ENCODE assay signal across 28 mouse cellular contexts in genomic region chr7:127560580-127560979, GRCm38 (mm10). TPM values are rescaled to one million over a fixed set of nuclear protein-coding genes. Genes with fewer than 3 reads are reported as not detected.
DNase-seq lines count a peak whose midpoint lies in the region; ATAC-seq lines count a peak whose summit lies in the region.
"Had no signal": no experiment of that assay in that cellular context is flagged by ENCODE, and none has a peak within 500 bp of the region (broad histone marks: within the 10 kb centered on the region; RNA-seq: fewer than 3 reads in every experiment).

No protein-coding gene starts in this region.

- no peaks in the 10 kb centered on the region for H3K27me3 ChIP-seq in heart, embryonic 12.5 days (replicated peaks)
- no peaks in the 10 kb centered on the region for H3K27me3 ChIP-seq in midbrain, embryonic 11.5 days (ENCODE audit: control insufficient read depth, insufficient read depth, low read length)
- no peaks in the 10 kb centered on the region for H3K27me3 ChIP-seq in midbrain, embryonic 13.5 days
- no peaks in the 10 kb centered on the region for H3K27me3 ChIP-seq in forebrain, embryonic 11.5 days (ENCODE audit: control insufficient read depth, insufficient read depth, low read length)
- H3K27me3 ChIP-seq: embryonic facial prominence, embryonic 12.5 days; heart, embryonic 15.5 days; hindbrain, embryonic 12.5 days; liver, embryonic 12.5 days; stomach, embryonic 15.5 days had no signal

- no peak overlapping the region for H3K9ac ChIP-seq in heart, embryonic 12.5 days
- H3K9ac ChIP-seq in midbrain, embryonic 11.5 days (ENCODE audit: low read length) = no peak overlapping the region
- H3K9ac ChIP-seq in midbrain, embryonic 13.5 days (replicated peaks) = no peak overlapping the region
- H3K9ac ChIP-seq in forebrain, embryonic 11.5 days (ENCODE audit: low read length) = no peak overlapping the region
- H3K9ac ChIP-seq: embryonic facial prominence, embryonic 12.5 days; heart, embryonic 15.5 days; hindbrain, embryonic 12.5 days; liver, embryonic 12.5 days; liver, postnatal 0 days; stomach, embryonic 15.5 days had no signal

- peaks cover 10% of the 10 kb centered on the region for H3K4me1 ChIP-seq in heart, embryonic 12.5 days (replicated peaks)
- no peaks in the 10 kb centered on the region for H3K4me1 ChIP-seq in midbrain, embryonic 11.5 days (ENCODE audit: control insufficient read depth, insufficient read depth, low read length)
- H3K4me1 ChIP-seq in midbrain, embryonic 13.5 days (replicated peaks) = no peaks in the 10 kb centered on the region
- no peaks in the 10 kb centered on the region for H3K4me1 ChIP-seq in forebrain, embryonic 11.5 days (replicated peaks; ENCODE audit: control insufficient read depth, insufficient read depth, low read length)
- H3K4me1 ChIP-seq: embryonic facial prominence, embryonic 12.5 days; forebrain, embryonic 10.5 days; hindbrain, embryonic 12.5 days; liver, embryonic 12.5 days; stomach, embryonic 15.5 days had no signal

- 0 out of 2 replicates have a peak, but pooled peaks have one; percentile 16 for ATAC-seq in heart, embryonic 12.5 days (ENCODE audit: insufficient number of reproducible peaks, low FRiP score)
- ATAC-seq in midbrain, embryonic 11.5 days (ENCODE audit: low FRiP score) = no peak
- ATAC-seq in midbrain, embryonic 13.5 days = no peak
- 0 out of 2 replicates have a peak, but pooled peaks have one; percentile 15 for ATAC-seq in megakaryocyte-erythroid progenitor cell, adult 5-6 weeks (replicated peaks; ENCODE audit: low FRiP score, low TSS enrichment, poor library complexity, severe bottlenecking)
- no peak for ATAC-seq in forebrain, embryonic 11.5 days (replicated peaks; ENCODE audit: low FRiP score)
- ATAC-seq: forebrain, embryonic 16.5 days; liver, postnatal 0 days; midbrain, embryonic 16.5 days had no signal

- no peak overlapping the region for H3K4me2 ChIP-seq in heart, embryonic 12.5 days
- no peak overlapping the region for H3K4me2 ChIP-seq in midbrain, embryonic 11.5 days
- H3K4me2 ChIP-seq in midbrain, embryonic 13.5 days (replicated peaks) = no peak overlapping the region
- H3K4me2 ChIP-seq in forebrain, embryonic 11.5 days (ENCODE audit: low read depth, low read length, severe bottlenecking) = no peak overlapping the region
- H3K4me2 ChIP-seq: embryonic facial prominence, embryonic 12.5 days; heart, embryonic 15.5 days; hindbrain, embryonic 12.5 days; liver, embryonic 12.5 days; stomach, embryonic 15.5 days had no signal

- WGBS in heart, embryonic 12.5 days = 95% methylated on average over 11 of the region's 11 CpGs
- 92% methylated on average over 11 of the region's 11 CpGs for WGBS in midbrain, embryonic 11.5 days
- 94% methylated on average over 11 of the region's 11 CpGs for WGBS in midbrain, embryonic 13.5 days
- WGBS in forebrain, embryonic 11.5 days = 94% methylated on average over 11 of the region's 11 CpGs

- H3K4me3 ChIP-seq in heart, embryonic 12.5 days = no peak overlapping the region
- H3K4me3 ChIP-seq in midbrain, embryonic 11.5 days (ENCODE audit: low read depth, low read length) = no peak overlapping the region
- H3K4me3 ChIP-seq in midbrain, embryonic 13.5 days (replicated peaks) = no peak overlapping the region
- H3K4me3 ChIP-seq in forebrain, embryonic 11.5 days (ENCODE audit: low read depth, low read length) = no peak overlapping the region
- H3K4me3 ChIP-seq: embryonic facial prominence, embryonic 12.5 days; forebrain, embryonic 10.5 days; heart, embryonic 15.5 days; hindbrain, embryonic 12.5 days; layer of hippocampus, adult 2 months; left cerebral cortex, adult 2 months; liver, embryonic 12.5 days; stomach, embryonic 15.5 days had no signal

- H3K36me3 ChIP-seq in heart, embryonic 12.5 days = peaks cover 82% of the 10 kb centered on the region
- peaks cover 31% of the 10 kb centered on the region for H3K36me3 ChIP-seq in midbrain, embryonic 11.5 days (ENCODE audit: control insufficient read depth, insufficient read depth, low read length)
- peaks cover 75% of the 10 kb centered on the region for H3K36me3 ChIP-seq in midbrain, embryonic 13.5 days
- H3K36me3 ChIP-seq in forebrain, embryonic 11.5 days (ENCODE audit: control insufficient read depth, insufficient read depth, low read length) = peaks cover 31% of the 10 kb centered on the region

- no peak overlapping the region for H3K27ac ChIP-seq in heart, embryonic 12.5 days (ENCODE audit: poor library complexity, severe bottlenecking)
- H3K27ac ChIP-seq in midbrain, embryonic 11.5 days (ENCODE audit: low read depth, low read length) = no peak overlapping the region
- no peak overlapping the region for H3K27ac ChIP-seq in midbrain, embryonic 13.5 days
- no peak overlapping the region for H3K27ac ChIP-seq in forebrain, embryonic 11.5 days (ENCODE audit: low read depth, low read length)
- H3K27ac ChIP-seq: embryonic facial prominence, embryonic 12.5 days; forebrain, embryonic 10.5 days; heart, embryonic 15.5 days; hindbrain, embryonic 12.5 days; layer of hippocampus, adult 2 months; left cerebral cortex, adult 2 months; liver, embryonic 12.5 days; stomach, embryonic 15.5 days had no signal

- no peaks in the 10 kb centered on the region for H3K9me3 ChIP-seq in heart, embryonic 12.5 days (replicated peaks)
- no peaks in the 10 kb centered on the region for H3K9me3 ChIP-seq in midbrain, embryonic 11.5 days (ENCODE audit: control insufficient read depth, low read length)
- H3K9me3 ChIP-seq in midbrain, embryonic 13.5 days = no peaks in the 10 kb centered on the region
- no peaks in the 10 kb centered on the region for H3K9me3 ChIP-seq in forebrain, embryonic 11.5 days (ENCODE audit: control insufficient read depth, low read length)
- H3K9me3 ChIP-seq: embryonic facial prominence, embryonic 12.5 days; forebrain, embryonic 10.5 days; heart, embryonic 15.5 days; hindbrain, embryonic 12.5 days; liver, embryonic 12.5 days; stomach, embryonic 15.5 days had no signal

- no peak for DNase-seq in heart, postnatal 4 days
- DNase-seq in midbrain, embryonic 11.5 days (ENCODE audit: low spot score, missing footprints) = peak; percentile 76
- DNase-seq in urinary bladder, postnatal 36 days (ENCODE audit: low spot score in 2 of 2) = no peak
- no peak for DNase-seq in forebrain, embryonic 11.5 days (ENCODE audit: low spot score)
- DNase-seq: adrenal gland, postnatal 10 days; cerebellum, adult 8-10 months; cerebellum, postnatal 25 days; kidney, adult 2 months; kidney, postnatal 36 days; liver, postnatal 0 days; right cerebral cortex, postnatal 25 days; thymus, postnatal 25 days had no signal

RNA-seq across cellular contexts. Expression of gene Tmem265, which starts 0.6 kb away (rescaled TPM):
- 1.4 and 3.1 TPM in 2 replicates for polyA plus RNA-seq in heart, embryonic 12.5 days (2016; fragmentation: Nextera tagmentation; extraction: Ambion mirVana)
- under 1 TPM in 1 of 2 experiments, not detected in 1; 0.45 TPM for total RNA-seq in heart, postnatal 4 days (2021)
- polyA plus RNA-seq in midbrain, embryonic 11.5 days (2014; fragmentation: Nextera tagmentation; extraction: Ambion mirVana) = 4.0 and 8.4 TPM in 2 replicates
- 6.3 and 8.3 TPM in 2 replicates for polyA plus RNA-seq in midbrain, embryonic 13.5 days (2015; fragmentation: Nextera tagmentation; extraction: Ambion mirVana)
- total RNA-seq in megakaryocyte-erythroid progenitor cell, adult 5-6 weeks (2014; fragmentation: Nextera tagmentation) = not detected in 2 replicates
- total RNA-seq in megakaryocyte-erythroid progenitor cell, adult 5-6 weeks (2017) = 3.4 TPM in 1 of 2 replicates, not detected in the other
- polyA plus RNA-seq in forebrain, embryonic 11.5 days (2014; fragmentation: Nextera tagmentation; extraction: Ambion mirVana) = 10.2 and 13.0 TPM in 2 replicates
- total RNA-seq: adrenal gland, postnatal 10 days; gastrocnemius, adult 8-10 months; heart, postnatal 25 days; layer of hippocampus, adult 2 months; left cerebral cortex, postnatal 25 days had no signal
- polyA plus RNA-seq: kidney, adult 2 months had no signal

RNA-seq across cellular contexts. Expression of gene Phkg2, which starts 12.6 kb away (rescaled TPM):
- 34.1 and 35.9 TPM in 2 replicates for polyA plus RNA-seq in heart, embryonic 12.5 days (2016; fragmentation: Nextera tagmentation; extraction: Ambion mirVana)
- total RNA-seq in heart, postnatal 4 days (2021) = 10 to 100 TPM; 18.1 to 19.4 TPM
- 55.1 and 56.2 TPM in 2 replicates for polyA plus RNA-seq in midbrain, embryonic 11.5 days (2014; fragmentation: Nextera tagmentation; extraction: Ambion mirVana)
- polyA plus RNA-seq in midbrain, embryonic 13.5 days (2015; fragmentation: Nextera tagmentation; extraction: Ambion mirVana) = 59.4 and 63.2 TPM in 2 replicates
- 43.0 and 59.6 TPM in 2 replicates for total RNA-seq in megakaryocyte-erythroid progenitor cell, adult 5-6 weeks (2014; fragmentation: Nextera tagmentation)
- 21.1 and 30.5 TPM in 2 replicates for total RNA-seq in megakaryocyte-erythroid progenitor cell, adult 5-6 weeks (2017)
- 57.9 and 60.5 TPM in 2 replicates for polyA plus RNA-seq in forebrain, embryonic 11.5 days (2014; fragmentation: Nextera tagmentation; extraction: Ambion mirVana)

RNA-seq across cellular contexts. Expression of gene Ccdc189, which starts 27.8 kb away (rescaled TPM):
- 8.7 and 9.8 TPM in 2 replicates for polyA plus RNA-seq in heart, embryonic 12.5 days (2016; fragmentation: Nextera tagmentation; extraction: Ambion mirVana)
- 1 to 10 TPM; 6.5 to 9.2 TPM for total RNA-seq in heart, postnatal 4 days (2021)
- 13.4 and 15.8 TPM in 2 replicates for polyA plus RNA-seq in midbrain, embryonic 11.5 days (2014; fragmentation: Nextera tagmentation; extraction: Ambion mirVana)
- polyA plus RNA-seq in midbrain, embryonic 13.5 days (2015; fragmentation: Nextera tagmentation; extraction: Ambion mirVana) = 13.0 and 14.5 TPM in 2 replicates
- total RNA-seq in megakaryocyte-erythroid progenitor cell, adult 5-6 weeks (2014; fragmentation: Nextera tagmentation) = 6.1 TPM in 1 of 2 replicates, not detected in the other
- 0.38 and 6.8 TPM in 2 replicates for total RNA-seq in megakaryocyte-erythroid progenitor cell, adult 5-6 weeks (2017)
- polyA plus RNA-seq in forebrain, embryonic 11.5 days (2014; fragmentation: Nextera tagmentation; extraction: Ambion mirVana) = 13.5 and 17.7 TPM in 2 replicates

RNA-seq across cellular contexts. Expression of gene Rnf40, which starts 28.0 kb away (rescaled TPM):
- polyA plus RNA-seq in heart, embryonic 12.5 days (2016; fragmentation: Nextera tagmentation; extraction: Ambion mirVana) = 38.8 and 40.0 TPM in 2 replicates
- total RNA-seq in heart, postnatal 4 days (2021) = 10 to 100 TPM; 47.8 to 49.7 TPM
- 36.5 and 39.2 TPM in 2 replicates for polyA plus RNA-seq in midbrain, embryonic 11.5 days (2014; fragmentation: Nextera tagmentation; extraction: Ambion mirVana)
- 53.3 and 54.4 TPM in 2 replicates for polyA plus RNA-seq in midbrain, embryonic 13.5 days (2015; fragmentation: Nextera tagmentation; extraction: Ambion mirVana)
- 45.6 and 48.7 TPM in 2 replicates for total RNA-seq in megakaryocyte-erythroid progenitor cell, adult 5-6 weeks (2014; fragmentation: Nextera tagmentation)
- total RNA-seq in megakaryocyte-erythroid progenitor cell, adult 5-6 weeks (2017) = 35.1 and 37.9 TPM in 2 replicates
- polyA plus RNA-seq in forebrain, embryonic 11.5 days (2014; fragmentation: Nextera tagmentation; extraction: Ambion mirVana) = 59.1 and 66.3 TPM in 2 replicates

RNA-seq across cellular contexts. Expression of gene Gm42715, which starts 41.2 kb away (rescaled TPM):
- 8.5 and 9.1 TPM in 2 replicates for polyA plus RNA-seq in heart, embryonic 12.5 days (2016; fragmentation: Nextera tagmentation; extraction: Ambion mirVana)
- total RNA-seq in heart, postnatal 4 days (2021) = 10 to 100 TPM; 16.5 to 17.1 TPM
- polyA plus RNA-seq in midbrain, embryonic 11.5 days (2014; fragmentation: Nextera tagmentation; extraction: Ambion mirVana) = 19.2 and 20.2 TPM in 2 replicates
- polyA plus RNA-seq in midbrain, embryonic 13.5 days (2015; fragmentation: Nextera tagmentation; extraction: Ambion mirVana) = 20.6 and 21.0 TPM in 2 replicates
- total RNA-seq in megakaryocyte-erythroid progenitor cell, adult 5-6 weeks (2014; fragmentation: Nextera tagmentation) = 30.3 and 58.3 TPM in 2 replicates
- 7.4 and 8.8 TPM in 2 replicates for total RNA-seq in megakaryocyte-erythroid progenitor cell, adult 5-6 weeks (2017)
- 23.3 and 24.7 TPM in 2 replicates for polyA plus RNA-seq in forebrain, embryonic 11.5 days (2014; fragmentation: Nextera tagmentation; extraction: Ambion mirVana)

Comparison
In these comparisons a context has a peak if more than half of its experiments do, and no peak if none do; other contexts are left out.
1. ATAC-seq: peak in heart, embryonic 12.5 days (single experiment) and megakaryocyte-erythroid progenitor cell, adult 5-6 weeks (single experiment); none in midbrain, embryonic 11.5 days (single experiment), midbrain, embryonic 13.5 days (single experiment) and forebrain, embryonic 11.5 days (single experiment).